Mouse (Mus musculus) brain, embryonic 14.5 days (tissue): ENCODE measurements around the gene Schip1. TPM values are rescaled to one million over a fixed set of nuclear protein-coding genes. Genes with fewer than 3 reads are reported as not detected.

Source experiments
- DNase-seq: peaks from one replicate; pipeline ENCODE4 v3.0.0-alpha.2; 2011; ENCODE audit warnings: low read depth
- CTCF ChIP-seq: fragments of 200-500 bp; IDR thresholded peaks from 2 replicates; pipeline ENCODE4 v1.5.1; 2012; ENCODE audit warnings: inconsistent platforms, mild to moderate bottlenecking, moderate library complexity, borderline replicate concordance; ENCODE audit not compliant: insufficient read depth, insufficient read length; ENCODE audit errors: extremely low read depth
- POLR2A ChIP-seq: fragments of 200-500 bp; IDR thresholded peaks from 2 replicates; pipeline ENCODE4 v1.6.1; 2012; ENCODE audit warnings: mild to moderate bottlenecking, inconsistent platforms, borderline replicate concordance; ENCODE audit not compliant: poor library complexity, insufficient read depth, insufficient read length, severe bottlenecking; ENCODE audit errors: extremely low read depth
- polyA plus RNA-seq: library from polyadenylated mRNA; depleted of rRNA; stranded (reverse); fragments of >200 nt; gene quantifications from 2 replicates; pipeline ENCODE4 v1.2.3, GENCODE M21; 2012

The Schip1 gene
- polyA plus RNA-seq, 1 experiment, result 80.7 TPM

GRCm38 (mm10) chr3:68646387-68647130 lies 582.0 kb downstream of the Schip1 start:
- TF ChIP-seq CTCF (no peak; the same call in 1 of the 2 replicates), POLR2A (no peak)
- DNase-seq, result no peak

GRCm38 (mm10) chr3:68647282-68647681 lies 582.7 kb downstream of the Schip1 start:
- no peak for TF ChIP-seq POLR2A
- TF ChIP-seq CTCF, result no peak
- no peak for DNase-seq

DNA sequence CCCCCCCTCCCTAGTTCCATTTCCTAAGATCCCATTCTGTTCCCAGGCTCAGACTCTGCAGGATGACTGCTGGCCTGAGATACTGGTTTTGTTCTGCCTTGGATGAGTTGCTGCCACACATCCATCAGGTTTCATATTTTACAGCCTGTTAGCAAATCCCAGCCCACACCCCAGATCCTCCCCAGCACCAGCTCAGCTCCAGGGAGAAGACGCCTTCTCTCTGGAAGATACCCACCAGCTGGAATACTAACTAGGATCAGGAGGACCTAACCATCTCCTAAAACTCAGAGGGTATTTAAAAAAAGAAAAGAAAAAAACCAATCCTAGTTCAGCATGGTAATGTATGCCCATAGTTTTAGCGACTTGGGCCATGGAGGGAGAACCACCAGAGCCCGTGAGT lies 585.6 kb downstream of the Schip1 start:
- TF ChIP-seq POLR2A (no peak), CTCF (no peak)
- DNase-seq, result no peak

DNA sequence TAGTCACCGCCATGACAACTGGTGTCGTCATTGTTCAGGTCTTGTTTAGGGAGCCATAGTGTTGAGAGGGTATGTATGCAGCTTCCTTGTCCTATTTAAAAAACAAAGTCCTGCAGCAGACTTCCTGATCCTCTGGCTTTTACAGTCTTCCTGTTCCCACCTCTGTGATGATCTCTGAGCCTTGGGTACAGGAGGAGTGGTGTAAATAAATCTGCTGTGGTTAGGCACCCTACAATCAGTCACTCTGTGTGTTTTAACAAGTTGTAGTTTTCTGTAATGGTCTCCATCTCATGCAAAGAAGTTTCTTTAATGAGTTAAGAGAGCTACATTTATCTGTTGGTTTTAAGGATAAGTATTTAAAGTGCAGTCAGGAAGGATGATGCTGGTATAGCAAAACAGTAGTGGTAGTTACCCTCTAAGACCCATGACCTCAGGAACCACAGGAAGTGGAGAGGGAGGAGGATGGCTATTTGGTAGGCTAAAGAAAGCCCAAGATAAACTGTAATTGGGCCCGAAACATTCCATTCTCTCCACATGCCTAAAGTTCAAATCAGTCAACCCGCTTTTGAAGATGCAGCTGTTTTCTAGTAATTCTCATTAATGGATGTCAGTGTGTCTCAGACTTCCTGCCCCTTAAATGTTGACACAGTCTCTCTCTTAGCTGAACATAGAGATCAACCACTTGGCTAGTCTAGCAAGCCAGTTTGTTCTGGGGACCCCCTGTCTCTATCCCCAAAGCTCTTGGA lies 592.2 kb downstream of the Schip1 start:
- TF ChIP-seq POLR2A (no peak), CTCF (no peak)
- no peak for DNase-seq

GRCm38 (mm10) chr3:68657589-68658245 lies 593.1 kb downstream of the Schip1 start:
- no peak for DNase-seq
- TF ChIP-seq POLR2A, result no peak
- TF ChIP-seq CTCF, result no peak

DNA sequence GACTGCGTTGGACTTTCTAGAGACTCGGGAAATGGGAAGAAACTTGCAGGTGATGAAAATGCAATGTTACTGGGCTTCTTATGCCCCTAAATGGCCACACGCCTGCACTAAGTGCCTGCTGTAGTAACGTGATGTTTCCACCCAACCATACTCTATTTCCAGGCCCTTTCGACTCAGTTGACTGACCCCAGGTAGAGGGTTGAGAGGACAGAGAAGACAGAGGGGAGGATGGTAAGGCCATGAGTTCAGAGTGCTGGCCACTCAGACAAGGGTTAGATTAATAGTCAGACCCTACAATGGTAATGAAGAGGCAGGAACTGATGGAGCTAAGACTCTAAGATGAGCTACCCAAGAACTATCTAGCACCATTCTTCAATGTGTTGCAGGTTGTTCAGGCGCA lies 595.4 kb downstream of the Schip1 start:
- TF ChIP-seq POLR2A (no peak), CTCF (no peak)
- DNase-seq, result no peak

- TF ChIP-seq CTCF, result no peak
- no peak for DNase-seq
These were observed 595.9 kb downstream of the Schip1 start for GRCm38 (mm10) chr3:68660538-68660937.

GRCm38 (mm10) chr3:68662386-68662785 lies 597.8 kb downstream of the Schip1 start:
- DNase-seq, result no peak
- TF ChIP-seq CTCF (no peak), POLR2A (no peak)

- no peak for DNase-seq
- no peak for TF ChIP-seq POLR2A
These were observed 599.7 kb downstream of the Schip1 start for GRCm38 (mm10) chr3:68664337-68664736.

- no peak for DNase-seq
These were observed 601.8 kb downstream of the Schip1 start for GRCm38 (mm10) chr3:68666377-68666776.

GRCm38 (mm10) chr3:68667852-68668251 lies 603.2 kb downstream of the Schip1 start:
- TF ChIP-seq POLR2A, result no peak
- TF ChIP-seq CTCF, result no peak
- DNase-seq, result no peak

More at GRCm38 (mm10) chr3:68666377-68666776, 601.8 kb downstream of the Schip1 start:
- TF ChIP-seq POLR2A, result no peak
- no peak for TF ChIP-seq CTCF
